8 mouse cellular contexts compared by ENCODE assay signal in genomic region chr2:127269491-127270299, GRCm38 (mm10). TPM values are rescaled to one million over a fixed set of nuclear protein-coding genes. Genes with fewer than 3 reads are reported as not detected.
A peak's percentile ranks its signal among the peaks of the same experiment; 100 is the strongest.
DNase-seq lines count a peak whose midpoint lies in the region; ATAC-seq lines count a peak whose summit lies in the region.

Gene Stard7 (plus strand): TSS chr2:127270218.

- peak; percentile 93 for DNase-seq in c-Kit-negative CD71-positive TER-119-positive erythroid progenitor cells, embryonic 14.5 days (ENCODE audit: low read depth, low spot score)
- peak; percentile 90 for DNase-seq in fibroblast of lung, adult 2 months (ENCODE audit: low read depth)
- peak; percentile 98 for DNase-seq in kidney, postnatal 14 days
- DNase-seq in liver, embryonic 13.5 days, result peak; percentile 96
- DNase-seq in neural tube, embryonic 10.5 days (ENCODE audit: extremely low spot score, low spot score), result peak; percentile 91

- H3K4me2 ChIP-seq in heart, embryonic 14.5 days (ENCODE audit: low read length), result peak within 1 kb of the TSS; percentile 84
- peak within 1 kb of the TSS; percentile 84 for H3K4me2 ChIP-seq in liver, embryonic 13.5 days
- H3K4me2 ChIP-seq in stomach, embryonic 16.5 days (ENCODE audit: low read depth, low read length), result peak within 1 kb of the TSS; percentile 79

- no peaks in the 10 kb centered on the region for H3K9me3 ChIP-seq in heart, embryonic 14.5 days (ENCODE audit: control insufficient read depth, low read length)
- no peaks in the 10 kb centered on the region for H3K9me3 ChIP-seq in liver, embryonic 13.5 days (replicated peaks)
- H3K9me3 ChIP-seq in stomach, embryonic 16.5 days (replicated peaks; ENCODE audit: control insufficient read depth, low read length), result no peaks in the 10 kb centered on the region

- ATAC-seq in CD4-positive, CD25-positive, alpha-beta regulatory T cell, adult 4 months, result peak; percentile 95
- peak; percentile 99 for ATAC-seq in heart, embryonic 14.5 days (ENCODE audit: insufficient number of reproducible peaks, insufficient read depth, low FRiP score, low read depth)
- ATAC-seq in liver, embryonic 13.5 days (ENCODE audit: low read depth), result peak; percentile 97
- ATAC-seq in stomach, embryonic 16.5 days (ENCODE audit: insufficient read depth, low FRiP score), result peak; percentile 98

- H3K4me3 ChIP-seq in heart, embryonic 14.5 days (ENCODE audit: control insufficient read depth in 1 of 2, insufficient read depth in 1 of 2, low read depth in 1 of 2, low read length in 2 of 2), result peak within 1 kb of the TSS; percentile 57 to 78
- H3K4me3 ChIP-seq in liver, embryonic 13.5 days (replicated peaks), result peak within 1 kb of the TSS; percentile 98
- peak within 1 kb of the TSS; percentile 72 for H3K4me3 ChIP-seq in stomach, embryonic 16.5 days (replicated peaks; ENCODE audit: low read length)

- no peaks in the 10 kb centered on the region for H3K27me3 ChIP-seq in heart, embryonic 14.5 days (ENCODE audit: control insufficient read depth, insufficient read depth, low read length)
- H3K27me3 ChIP-seq in liver, embryonic 13.5 days, result no peaks in the 10 kb centered on the region
- no peaks in the 10 kb centered on the region for H3K27me3 ChIP-seq in stomach, embryonic 16.5 days (ENCODE audit: control insufficient read depth, insufficient read depth, low read length)

- peak within 1 kb of the TSS; percentile 92 to 94 for H3K27ac ChIP-seq in heart, embryonic 14.5 days (replicated peaks in 1 of 2; ENCODE audit: control insufficient read depth in 1 of 2, insufficient read depth in 1 of 2, low read depth in 2 of 2, low read length in 2 of 2)
- peak within 1 kb of the TSS; percentile 96 for H3K27ac ChIP-seq in liver, embryonic 13.5 days
- peak within 1 kb of the TSS; percentile 95 for H3K27ac ChIP-seq in stomach, embryonic 16.5 days (ENCODE audit: low read length)

- peaks cover 6% of the 10 kb centered on the region; the same call in 1 of the 2 replicates for H3K36me3 ChIP-seq in heart, embryonic 14.5 days (ENCODE audit: control insufficient read depth, insufficient read depth, low read length)
- H3K36me3 ChIP-seq in liver, embryonic 13.5 days, result 0 out of 2 replicates have a peak, but pooled peaks cover 6% of the 10 kb centered on the region
- H3K36me3 ChIP-seq in stomach, embryonic 16.5 days (ENCODE audit: control insufficient read depth, insufficient read depth, low read length), result no peaks in the 10 kb centered on the region

- peaks cover 2 to 4% of the 10 kb centered on the region in 2 experiments for H3K4me1 ChIP-seq in heart, embryonic 14.5 days (ENCODE audit: control insufficient read depth in 2 of 2, insufficient read depth in 2 of 2, low read length in 2 of 2)
- peaks cover 33% of the 10 kb centered on the region for H3K4me1 ChIP-seq in liver, embryonic 13.5 days (replicated peaks)
- H3K4me1 ChIP-seq in stomach, embryonic 16.5 days (ENCODE audit: control insufficient read depth, insufficient read depth, low read length), result peaks cover 6% of the 10 kb centered on the region

- under 1% methylated on average over 49 of the region's 49 CpGs for WGBS in heart, embryonic 14.5 days
- WGBS in liver, embryonic 13.5 days (ENCODE audit: insufficient replicate concordance), result under 1% methylated on average over 49 of the region's 49 CpGs
- WGBS in stomach, embryonic 16.5 days, result under 1% methylated on average over 49 of the region's 49 CpGs

- peak within 1 kb of the TSS; percentile 82 for H3K9ac ChIP-seq in heart, embryonic 14.5 days (ENCODE audit: low read length)
- H3K9ac ChIP-seq in liver, embryonic 13.5 days, result peak within 1 kb of the TSS; percentile 97
- H3K9ac ChIP-seq in stomach, embryonic 16.5 days (ENCODE audit: low read length), result peak within 1 kb of the TSS; percentile 85

RNA-seq across cellular contexts. Expression of gene Stard7, which starts in this region (rescaled TPM):
- polyA plus RNA-seq in CD4-positive, CD25-positive, alpha-beta regulatory T cell, adult 4 months (2017; shearing (Covaris generic)), result 10 to 100 TPM; 28.4 to 32.1 TPM
- polyA plus RNA-seq in heart, embryonic 14.5 days (2014; fragmentation: Nextera tagmentation; extraction: Ambion mirVana), result 128 and 136 TPM in 2 replicates
- polyA plus RNA-seq in liver, embryonic 13.5 days (2015; fragmentation: Nextera tagmentation; extraction: Ambion mirVana), result 48.6 and 50.9 TPM in 2 replicates
- 58.8 and 59.4 TPM in 2 replicates for polyA plus RNA-seq in stomach, embryonic 16.5 days (2015; fragmentation: Nextera tagmentation; extraction: Ambion mirVana)

Comparison
In these comparisons a context has a peak if more than half of its experiments do, and no peak if none do; other contexts are left out.
1. Peak in every context shown above with its lines: DNase-seq, ATAC-seq, H3K4me3 ChIP-seq and H3K27ac ChIP-seq.